Mouse (Mus musculus) cerebellum, adult 11 months (tissue): ENCODE results near the gene Nfix.

Experiments used
- DNase-seq: peaks from one replicate; pipeline ENCODE4 v3.0.0; 2022

Nfix gene

GRCm38 (mm10) chr8:84659936-84660818 lies 140.0 kb downstream of the Nfix start:
- DNase-seq, result no peak

GRCm38 (mm10) chr8:84658951-84659350 lies 141.2 kb downstream of the Nfix start:
- DNase-seq, result no peak

GRCm38 (mm10) chr8:84657680-84658079 lies 142.5 kb downstream of the Nfix start:
- DNase-seq, result no peak

GRCm38 (mm10) chr8:84657203-84657602 lies 142.9 kb downstream of the Nfix start:
- no peak for DNase-seq

- no peak for DNase-seq
Observed at GRCm38 (mm10) chr8:84656641-84657126, 143.5 kb downstream of the Nfix start.

- DNase-seq, result no peak
Observed at GRCm38 (mm10) chr8:84656191-84656525, 144.0 kb downstream of the Nfix start.

GRCm38 (mm10) chr8:84655336-84656190 lies 144.6 kb downstream of the Nfix start:
- no peak for DNase-seq

GRCm38 (mm10) chr8:84654597-84654996 lies 145.5 kb downstream of the Nfix start:
- DNase-seq, result no peak

- no peak for DNase-seq
Observed at GRCm38 (mm10) chr8:84653092-84653631, 147.0 kb downstream of the Nfix start.

- DNase-seq, result no peak
Observed at GRCm38 (mm10) chr8:84650213-84650612, 149.9 kb downstream of the Nfix start.
